Mouse (Mus musculus) forebrain, embryonic 13.5 days (tissue): ENCODE results near the gene Gm17374. TPM values are rescaled to one million over a fixed set of nuclear protein-coding genes. Genes with fewer than 3 reads are reported as not detected.
"Not testable (repeated sequence)": the region's sequence is repeated elsewhere in the genome, so short reads cannot be mapped to it uniquely, and the experiment has no call there.

Experiments used
- ATAC-seq: fragments of 200-750 bp; cut with Nextera tagmentation; 2 replicates; pipeline ENCODE4 v1.8.0; 2017
- H3K27ac ChIP-seq: fragments of 300-500 bp; sonication (generic); 2 replicates; pipeline ENCODE4 v1.5.1; 2015; ENCODE audit warnings: inconsistent platforms, mild to moderate bottlenecking, moderate library complexity
- H3K27me3 ChIP-seq: fragments of 300-500 bp; sonication (generic); 2 replicates; pipeline ENCODE4 v1.6.1; 2015; ENCODE audit warnings: mild to moderate bottlenecking, inconsistent platforms
- H3K36me3 ChIP-seq: fragments of 300-500 bp; sonication (generic); 2 replicates; pipeline ENCODE4 v1.6.1; 2015; ENCODE audit warnings: mild to moderate bottlenecking, inconsistent platforms; ENCODE audit not compliant: poor library complexity, severe bottlenecking
- H3K4me1 ChIP-seq: fragments of 300-500 bp; sonication (generic); 2 replicates; pipeline ENCODE4 v1.6.1; 2015; ENCODE audit warnings: inconsistent platforms
- H3K4me2 ChIP-seq: fragments of 300-500 bp; sonication (generic); 2 replicates; pipeline ENCODE4 v1.6.1; 2015; ENCODE audit warnings: inconsistent platforms, mild to moderate bottlenecking, moderate library complexity
- H3K4me3 ChIP-seq: fragments of 300-500 bp; sonication (generic); 2 replicates; pipeline ENCODE4 v1.5.1; 2015; ENCODE audit warnings: mild to moderate bottlenecking, inconsistent platforms
- H3K9ac ChIP-seq: fragments of 300-500 bp; sonication (generic); 2 replicates; pipeline ENCODE4 v1.6.1; 2015; ENCODE audit warnings: mild to moderate bottlenecking, inconsistent platforms
- H3K9me3 ChIP-seq: fragments of 300-500 bp; sonication (generic); replicated peaks from 2 replicates; pipeline ENCODE4 v1.6.1; 2016; ENCODE audit warnings: inconsistent platforms
- WGBS: fragments of 180-500 bp; shearing (Covaris S2); methylation state at CpG from one replicate; pipeline ENCODE4 v1.1.7; 2015; 5-methylcytosine and 5-hydroxymethylcytosine counted together
- polyA plus RNA-seq: library from polyadenylated mRNA; unstranded; fragments of >200 nt; fragmentation: Nextera tagmentation; extraction: Ambion mirVana; gene quantifications from 2 replicates; pipeline ENCODE4 v1.2.1, GENCODE M21; 2015

Gene Gm17374
- not detected in 2 replicates for polyA plus RNA-seq

DNA sequence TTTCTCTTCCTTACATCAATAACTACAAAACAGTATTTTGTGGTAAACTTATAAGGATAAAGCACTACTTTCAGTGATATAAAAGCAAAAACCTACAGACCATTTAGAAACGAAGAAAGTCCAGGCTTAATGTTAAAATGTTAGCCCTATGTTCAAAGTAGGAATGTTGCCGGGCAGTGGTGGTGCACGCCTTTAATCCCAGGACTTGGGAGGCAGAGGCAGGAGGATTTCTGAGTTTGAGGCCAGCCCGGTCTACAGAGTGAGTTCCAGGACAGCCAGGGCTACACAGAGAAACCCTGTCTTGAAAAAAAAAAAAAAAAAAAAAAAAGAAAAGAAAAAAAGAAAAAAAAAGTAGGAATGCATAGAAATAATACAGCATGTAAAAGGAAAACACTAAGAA is at the start of gene Gm17374:
Gene Gm17374 (plus strand): TSS at position 301 of the 400 bp plus-strand sequence.
- H3K9ac ChIP-seq, H3K4me2 ChIP-seq, H3K4me3 ChIP-seq, H3K27me3 ChIP-seq, H3K4me1 ChIP-seq, H3K27ac ChIP-seq, ATAC-seq, H3K9me3 ChIP-seq: not testable (repeated sequence)
- WGBS, result 94% methylated on average over 4 of the region's 4 CpGs
- H3K36me3 ChIP-seq, result peaks cover 34% of the 10 kb centered on the region

- H3K4me2 ChIP-seq, result no peak overlapping the region
- ATAC-seq, result no peak
- no peak overlapping the region for H3K27ac ChIP-seq
- H3K36me3 ChIP-seq, result no peaks in the 10 kb centered on the region
- H3K9ac ChIP-seq, result no peak overlapping the region
- H3K27me3 ChIP-seq, result no peaks in the 10 kb centered on the region
- 75% methylated on average over 3 of the region's 3 CpGs for whole genome bisulfite sequencing
- no peak overlapping the region for H3K4me3 ChIP-seq
- H3K9me3 ChIP-seq, result no peaks in the 10 kb centered on the region
- H3K4me1 ChIP-seq, result no peaks in the 10 kb centered on the region
Measured at GRCm38 (mm10) chr2:140104951-140105350, 46.9 kb upstream of the Gm17374 start.

GRCm38 (mm10) chr2:140107641-140108040 is 44.2 kb upstream of the Gm17374 start:
- Histone ChIP-seq H3K36me3 (no peaks in the 10 kb centered on the region), H3K27me3 (no peaks in the 10 kb centered on the region), H3K9ac (no peak overlapping the region), H3K4me1 (no peaks in the 10 kb centered on the region), H3K27ac (no peak overlapping the region), H3K4me3 (no peak overlapping the region), H3K4me2 (no peak overlapping the region), H3K9me3 (no peaks in the 10 kb centered on the region)
- no peak for ATAC-seq
- WGBS, result 88% methylated on average over 4 of the region's 4 CpGs

- no peaks in the 10 kb centered on the region for H3K4me1 ChIP-seq
- no peak overlapping the region for H3K27ac ChIP-seq
- H3K4me2 ChIP-seq, result no peak overlapping the region
- H3K36me3 ChIP-seq, result no peaks in the 10 kb centered on the region
- H3K9me3 ChIP-seq, result no peaks in the 10 kb centered on the region
- 48% methylated on average over 1 of the region's 1 CpGs for whole genome bisulfite sequencing
- no peak for ATAC-seq
- no peak overlapping the region for H3K4me3 ChIP-seq
- H3K27me3 ChIP-seq, result no peaks in the 10 kb centered on the region
- H3K9ac ChIP-seq, result no peak overlapping the region
Measured at GRCm38 (mm10) chr2:140108945-140109344, 42.9 kb upstream of the Gm17374 start.

GRCm38 (mm10) chr2:140113851-140114250 is 38.0 kb upstream of the Gm17374 start:
- H3K9me3 ChIP-seq, result no peaks in the 10 kb centered on the region

GRCm38 (mm10) chr2:140125516-140125915 is 26.3 kb upstream of the Gm17374 start:
- Histone ChIP-seq H3K27me3 (no peaks in the 10 kb centered on the region), H3K9me3 (no peaks in the 10 kb centered on the region), H3K4me2 (no peak overlapping the region), H3K27ac (no peak overlapping the region), H3K36me3 (peaks cover 65% of the 10 kb centered on the region), H3K4me1 (no peaks in the 10 kb centered on the region), H3K9ac (no peak overlapping the region), H3K4me3 (no peak overlapping the region)
- ATAC-seq, result no peak
- WGBS, result 86% methylated on average over 2 of the region's 2 CpGs

More at GRCm38 (mm10) chr2:140113851-140114250, 38.0 kb upstream of the Gm17374 start:
- Histone ChIP-seq H3K36me3 (no peaks in the 10 kb centered on the region), H3K9ac (no peak overlapping the region), H3K4me1 (no peaks in the 10 kb centered on the region), H3K27me3 (no peaks in the 10 kb centered on the region), H3K4me3 (no peak overlapping the region), H3K4me2 (no peak overlapping the region), H3K27ac (no peak overlapping the region)
- 89% methylated on average over 8 of the region's 8 CpGs for WGBS
- peak; percentile 55; the same call in 1 of the 2 replicates for ATAC-seq

GRCm38 (mm10) chr2:140159186-140159730 is 7.4 kb downstream of the Gm17374 start:
- Histone ChIP-seq H3K27ac (no peak overlapping the region), H3K4me3 (no peak overlapping the region), H3K27me3 (no peaks in the 10 kb centered on the region), H3K9me3 (no peaks in the 10 kb centered on the region), H3K4me1 (no peaks in the 10 kb centered on the region), H3K36me3 (peaks cover 43% of the 10 kb centered on the region), H3K4me2 (no peak overlapping the region), H3K9ac (no peak overlapping the region)
- no peak for ATAC-seq
- 81% methylated on average over 3 of the region's 3 CpGs for WGBS

GRCm38 (mm10) chr2:140163351-140163854 is 11.6 kb downstream of the Gm17374 start:
- 94% methylated on average over 5 of the region's 5 CpGs for WGBS
- Histone ChIP-seq H3K9ac (no peak overlapping the region), H3K9me3 (no peaks in the 10 kb centered on the region), H3K4me2 (no peak overlapping the region), H3K36me3 (peaks cover 37% of the 10 kb centered on the region), H3K27me3 (no peaks in the 10 kb centered on the region), H3K4me3 (no peak overlapping the region), H3K4me1 (no peaks in the 10 kb centered on the region), H3K27ac (no peak overlapping the region)
- ATAC-seq, result no peak

DNA sequence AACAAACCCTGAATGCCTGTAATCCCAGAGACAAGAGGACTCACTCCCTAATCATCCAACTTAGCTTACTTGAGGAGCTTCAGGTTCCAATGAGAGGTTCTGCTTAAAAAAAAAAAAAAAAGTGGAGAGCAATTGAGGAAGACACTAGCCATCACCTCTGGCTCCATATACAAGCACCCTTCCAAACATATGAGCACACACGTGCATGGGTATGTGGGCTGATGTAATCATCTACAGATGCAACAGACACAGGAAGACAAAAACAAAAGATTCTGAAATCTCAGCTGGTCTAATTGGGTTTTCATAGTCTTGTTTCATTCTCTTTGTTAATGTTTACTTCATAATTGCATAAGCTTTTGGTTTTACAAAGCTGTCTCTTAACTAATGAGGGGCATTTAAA is 17.2 kb downstream of the Gm17374 start:
- no peak overlapping the region for H3K9ac ChIP-seq
- H3K4me3 ChIP-seq, result no peak overlapping the region; the same call in 1 of the 2 replicates
- no peak overlapping the region for H3K27ac ChIP-seq
- H3K9me3 ChIP-seq, result no peaks in the 10 kb centered on the region
- H3K27me3 ChIP-seq, result no peaks in the 10 kb centered on the region
- no peak overlapping the region for H3K4me2 ChIP-seq
- no peak for ATAC-seq
- peaks cover 25% of the 10 kb centered on the region for H3K36me3 ChIP-seq
- peaks cover 18% of the 10 kb centered on the region for H3K4me1 ChIP-seq
- 83% methylated on average over 1 of the region's 1 CpGs for WGBS

- Histone ChIP-seq H3K27ac (no peak within 1 kb of the TSS; the same call in 1 of the 2 replicates), H3K27me3 (no peaks in the 10 kb centered on the region), H3K9me3 (no peaks in the 10 kb centered on the region), H3K4me2 (peak within 1 kb of the TSS; percentile 90), H3K4me3 (peak within 1 kb of the TSS; percentile 92), H3K36me3 (peaks cover 22% of the 10 kb centered on the region), H3K4me1 (peaks cover 18% of the 10 kb centered on the region), H3K9ac (peak within 1 kb of the TSS; percentile 88)
- peak; percentile 99 for ATAC-seq
- under 1% methylated on average over 42 of the region's 43 CpGs for WGBS
Measured at GRCm38 (mm10) chr2:140170127-140170802, 18.4 kb downstream of the Gm17374 start, which contains the start of the genes Esf1 and Ndufaf5. Gene Esf1 (minus strand): TSS chr2:140170564. Gene Ndufaf5 (plus strand): TSS chr2:140170649.

DNA sequence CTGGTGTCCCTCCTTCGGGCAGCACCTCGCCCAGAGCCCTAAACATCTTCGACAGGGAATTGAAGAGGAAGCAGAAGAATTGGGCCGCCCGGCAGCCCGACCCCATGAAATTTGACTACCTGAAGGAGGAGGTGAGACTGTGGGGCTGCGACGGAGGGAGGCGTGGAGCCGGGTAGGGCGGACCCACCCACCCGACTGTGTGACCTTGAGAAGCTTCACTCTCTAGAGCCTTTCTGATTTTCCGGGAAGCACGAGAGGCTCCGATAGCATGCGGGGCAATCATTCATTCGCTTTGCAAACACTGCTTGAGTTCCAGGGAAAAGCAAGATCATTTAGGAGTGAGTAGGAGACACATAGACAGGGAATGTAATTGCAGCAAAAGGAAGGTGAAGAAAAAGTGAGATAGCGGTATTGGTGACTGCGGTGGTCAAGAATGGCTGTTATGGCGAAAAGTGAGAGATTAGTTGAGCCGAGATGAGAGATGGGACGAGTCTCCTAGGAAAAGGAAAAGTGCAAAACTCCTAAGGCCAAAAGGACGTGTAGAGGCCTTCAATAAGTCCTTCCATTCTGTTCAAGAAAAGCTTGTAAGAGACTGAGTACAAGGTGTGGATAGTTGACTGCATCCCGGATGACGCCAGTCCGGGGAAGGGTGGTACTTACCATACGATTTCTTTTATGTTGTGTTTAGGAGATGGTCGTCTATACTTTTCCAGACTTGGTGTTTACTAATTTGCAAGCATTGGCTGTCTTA is 19.1 kb downstream of the Gm17374 start:
- peak overlapping the region; percentile 90 for H3K4me2 ChIP-seq
- ATAC-seq, result peak; percentile 85
- H3K27ac ChIP-seq, result no peak overlapping the region
- peak overlapping the region; percentile 88 for H3K9ac ChIP-seq
- peaks cover 18% of the 10 kb centered on the region for H3K4me1 ChIP-seq
- WGBS, result 7% methylated on average over 28 of the region's 28 CpGs
- peak overlapping the region; percentile 92 for H3K4me3 ChIP-seq
- H3K9me3 ChIP-seq, result no peaks in the 10 kb centered on the region
- peaks cover 21% of the 10 kb centered on the region for H3K36me3 ChIP-seq
- H3K27me3 ChIP-seq, result no peaks in the 10 kb centered on the region

- H3K27ac ChIP-seq, result not testable (repeated sequence)
Measured at GRCm38 (mm10) chr2:140185685-140186210, 33.9 kb downstream of the Gm17374 start.

More at GRCm38 (mm10) chr2:140185685-140186210, 33.9 kb downstream of the Gm17374 start:
- H3K9ac ChIP-seq, H3K27me3 ChIP-seq, H3K9me3 ChIP-seq, H3K4me1 ChIP-seq, ATAC-seq, H3K4me3 ChIP-seq, H3K4me2 ChIP-seq: not testable (repeated sequence)
- peaks cover 55% of the 10 kb centered on the region for H3K36me3 ChIP-seq
- 90% methylated on average over 3 of the region's 3 CpGs for WGBS
